Mouse (Mus musculus) granulocyte monocyte progenitor cell, adult 5-6 weeks (primary cell): ENCODE data around the gene Nxn. TPM values are rescaled to one million over a fixed set of nuclear protein-coding genes. Genes with fewer than 3 reads are reported as not detected.
"Not testable (repeated sequence)": the region's sequence is repeated elsewhere in the genome, so short reads cannot be mapped to it uniquely, and the experiment has no call there.

Experiments
- ATAC-seq: replicated peaks from 2 replicates; pipeline ENCODE4 v1.8.0; 2016; ENCODE audit warnings: mild to moderate bottlenecking, moderate TSS enrichment, inconsistent platforms; ENCODE audit not compliant: poor library complexity, severe bottlenecking
- total RNA-seq, 2 experiments: library from RNA; stranded (forward) in 1 of 2; stranded (reverse) in 1 of 2; fragments of 200-712, 200-1000 nt in 1 of 2; fragments of >200 nt in 1 of 2; fragmentation: Nextera tagmentation in 1 of 2; gene quantifications; 2 replicates each; pipeline ENCODE4 v1.2.3; 2014 to 2017

Gene Nxn
- total RNA-seq, 2 experiments from 2014 or later: 25.5 to 32.3 TPM

- no peak for ATAC-seq
Observed at GRCm38 (mm10) chr11:76239750-76240149, 159.2 kb downstream of the Nxn start.

DNA sequence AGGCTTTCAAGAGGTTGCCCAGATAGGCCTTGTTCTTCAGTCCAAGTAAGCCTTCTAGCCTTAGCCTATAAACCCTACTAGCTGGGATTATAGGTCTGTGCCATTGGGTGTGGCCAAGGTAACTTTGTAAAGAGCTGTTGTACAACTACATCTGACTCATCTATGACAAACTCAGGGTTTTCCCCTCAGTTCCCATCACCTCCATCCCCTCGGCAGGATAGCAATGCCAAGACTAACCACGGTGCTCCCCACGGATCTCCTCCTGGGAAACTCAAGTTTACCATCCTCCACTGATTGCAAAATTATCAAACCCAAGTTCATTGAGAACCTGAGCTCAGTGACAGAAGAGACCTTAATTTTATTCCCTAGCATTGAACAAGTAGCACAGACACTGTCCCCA lies 162.8 kb downstream of the Nxn start:
- no peak for ATAC-seq

DNA sequence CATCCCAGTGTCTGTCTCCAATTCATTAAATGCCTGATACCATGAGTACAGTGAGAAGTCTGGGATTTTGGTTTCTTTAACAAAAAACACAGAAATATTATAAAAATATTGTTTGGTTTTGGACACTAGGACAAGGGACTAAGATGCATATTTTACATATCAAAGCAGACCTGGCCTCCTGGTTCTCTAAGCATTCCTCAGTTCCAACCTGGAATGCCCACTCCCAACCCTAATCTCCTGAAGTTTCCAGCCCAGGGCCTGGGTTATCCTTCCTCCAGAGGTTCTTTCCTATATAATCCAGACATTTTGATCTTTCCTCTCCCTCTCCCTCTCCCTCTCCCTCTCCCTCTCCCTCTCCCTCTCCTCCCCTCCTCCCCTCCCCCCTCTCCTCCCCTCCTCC lies 173.9 kb downstream of the Nxn start:
- ATAC-seq: no peak

DNA sequence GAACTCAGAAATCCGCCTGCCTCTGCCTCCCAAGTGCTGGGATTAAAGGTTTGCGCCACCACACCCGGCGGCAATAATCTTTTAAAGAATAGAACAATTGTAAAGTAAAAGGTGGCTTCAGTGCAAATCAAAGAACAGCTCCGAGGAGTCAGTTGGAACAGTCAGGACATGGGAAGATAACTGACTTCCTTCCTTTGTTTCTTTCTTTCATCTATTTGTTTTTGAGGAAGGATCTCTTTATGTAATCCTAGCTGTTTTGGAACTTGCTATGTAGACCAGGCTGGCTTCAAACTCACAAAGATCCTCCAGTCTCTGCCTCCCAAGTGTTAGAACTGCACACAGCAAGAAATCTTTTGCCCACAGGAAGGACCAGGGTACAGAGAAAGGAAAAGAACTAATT lies 174.3 kb downstream of the Nxn start:
- ATAC-seq: no peak

- peak; percentile 97 for ATAC-seq
Observed at GRCm38 (mm10) chr11:76217390-76217800, 181.5 kb downstream of the Nxn start, which contains the start of the genes Dbil5 and Gemin4. Gene Dbil5, plus strand, starts transcription at chr11:76217608. Gene Gemin4, minus strand, starts transcription at chr11:76217664.

GRCm38 (mm10) chr11:76216681-76217389 lies 182.1 kb downstream of the Nxn start:
- ATAC-seq: no peak

- no peak for ATAC-seq
Observed at GRCm38 (mm10) chr11:76216049-76216540, 182.8 kb downstream of the Nxn start.

DNA sequence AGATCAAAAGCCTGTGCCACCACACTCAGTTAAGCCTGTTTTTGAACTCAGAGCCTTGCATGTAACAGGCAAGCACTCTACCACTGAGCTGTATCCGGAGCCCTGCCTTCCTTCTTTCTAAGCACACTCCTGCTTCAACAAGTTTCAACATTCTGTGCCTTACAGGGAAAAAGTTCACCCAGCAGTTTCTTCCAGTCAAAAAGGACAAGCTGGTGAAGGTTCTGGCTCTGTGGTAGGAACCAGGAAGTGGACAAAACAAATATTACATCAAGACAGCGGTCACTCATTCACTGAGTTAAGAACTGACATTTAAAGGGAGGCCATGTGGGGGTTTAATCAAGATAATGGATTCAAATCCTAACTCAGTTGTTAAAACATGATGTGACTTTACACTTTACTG lies 183.9 kb downstream of the Nxn start:
- no peak for ATAC-seq

- ATAC-seq: no peak
Observed at GRCm38 (mm10) chr11:76213841-76214240, 185.1 kb downstream of the Nxn start.

GRCm38 (mm10) chr11:76211595-76211994 lies 187.3 kb downstream of the Nxn start:
- not testable (repeated sequence) for ATAC-seq

DNA sequence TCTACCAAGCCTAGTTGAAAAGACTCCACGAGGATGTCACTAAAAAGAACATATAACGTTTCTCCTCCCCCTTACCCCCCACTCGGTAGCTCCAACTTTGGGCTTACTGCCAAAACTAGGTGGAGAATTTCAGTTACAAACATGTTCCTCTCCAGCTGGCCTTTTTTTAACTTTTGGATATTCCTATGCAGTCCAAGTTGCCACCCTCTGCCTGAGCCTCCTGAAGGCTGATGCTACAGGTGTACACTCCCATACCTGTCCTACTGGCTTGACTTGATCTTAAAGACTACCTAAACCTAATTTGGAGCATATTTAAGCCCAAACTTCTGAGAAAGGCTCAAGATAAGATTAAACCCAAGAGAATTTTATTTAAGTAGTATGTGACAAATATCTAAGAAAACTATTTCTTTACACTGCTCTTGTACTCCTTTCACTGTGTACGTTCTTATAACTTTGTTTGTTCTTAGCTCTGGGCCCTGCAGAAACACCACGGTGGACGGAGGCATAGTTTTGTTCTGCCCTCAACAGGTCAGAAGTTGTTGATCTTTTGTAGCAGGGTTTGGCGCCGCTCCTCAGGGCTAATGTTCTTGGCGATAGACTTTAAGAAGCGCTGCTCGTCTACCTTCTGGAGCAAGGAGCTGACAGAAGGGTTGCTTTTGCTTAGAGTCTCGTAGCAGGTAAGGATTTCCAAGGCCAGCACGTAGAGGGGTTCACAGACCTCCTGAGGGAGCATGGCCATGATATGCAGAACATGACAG lies 188.5 kb downstream of the Nxn start:
- no peak for ATAC-seq

Other genes with a start within 250 kb of the Nxn start
- 46.8 and 50.0 TPM in 2 replicates for gene Vps53, start 219.5 kb downstream of the Nxn start, total RNA-seq (2014; fragmentation: Nextera tagmentation)
- 38.4 and 58.6 TPM in 2 replicates for gene Vps53, start 219.5 kb downstream of the Nxn start, total RNA-seq (2017)
- 1.2 and 5.6 TPM in 2 replicates for gene Fam57a, start 219.5 kb downstream of the Nxn start, total RNA-seq (2014; fragmentation: Nextera tagmentation)
- gene Fam57a, start 219.5 kb downstream of the Nxn start, total RNA-seq (2017): 0.17 and 2.7 TPM in 2 replicates
- gene Dbil5, start 181.5 kb downstream of the Nxn start, total RNA-seq (2014; fragmentation: Nextera tagmentation): not detected in 2 replicates
- gene Dbil5, start 181.5 kb downstream of the Nxn start, total RNA-seq (2017): not detected in 2 replicates
- gene Gemin4, start 181.5 kb downstream of the Nxn start, total RNA-seq (2014; fragmentation: Nextera tagmentation): 21.6 and 21.9 TPM in 2 replicates
- 18.2 and 19.1 TPM in 2 replicates for gene Gemin4, start 181.5 kb downstream of the Nxn start, total RNA-seq (2017)
- gene Mrm3, start 155.4 kb downstream of the Nxn start, total RNA-seq (2014; fragmentation: Nextera tagmentation): 19.7 and 26.3 TPM in 2 replicates
- gene Mrm3, start 155.4 kb downstream of the Nxn start, total RNA-seq (2017): 28.5 and 30.5 TPM in 2 replicates
- gene Glod4, start 155.4 kb downstream of the Nxn start, total RNA-seq (2014; fragmentation: Nextera tagmentation): 69.2 and 126 TPM in 2 replicates
- 302 and 358 TPM in 2 replicates for gene Glod4, start 155.4 kb downstream of the Nxn start, total RNA-seq (2017)
- gene Timm22, start 7.8 kb upstream of the Nxn start, total RNA-seq (2014; fragmentation: Nextera tagmentation): 21.3 and 32.4 TPM in 2 replicates
- gene Timm22, start 7.8 kb upstream of the Nxn start, total RNA-seq (2017): 9.9 and 13.9 TPM in 2 replicates
- 39.3 and 53.0 TPM in 2 replicates for gene Abr, start 223.2 kb upstream of the Nxn start, total RNA-seq (2014; fragmentation: Nextera tagmentation)
- gene Abr, start 223.2 kb upstream of the Nxn start, total RNA-seq (2017): 48.2 and 54.3 TPM in 2 replicates